Mouse (Mus musculus) left cerebral cortex, adult 18-20 months (tissue): ENCODE measurements at regions not wholly inside any gene's neighbourhood (a gene's known extent, or its start where the extent isn't known, plus 50 kb on each side); places are given as distances from the start of the nearest gene placed in this dataset.

Source experiments
- DNase-seq, 2 experiments: peaks; one replicate each; pipeline ENCODE4 v3.0.0; 2021 to 2022; ENCODE audit warnings: low spot score in 2 of 2, mixed read lengths in 1 of 2

GRCm38 (mm10) chr16:5538836-5539510, 283.2 kb upstream of the Eef2kmt start:
- DNase-seq, result no peak

- peak in 1 of 2 experiments; percentile 23 for DNase-seq
Observed at GRCm38 (mm10) chr16:5537286-5538204, 281.8 kb upstream of the Eef2kmt start.

- no peak for DNase-seq
Observed at GRCm38 (mm10) chr16:5536515-5536972, 280.8 kb upstream of the Eef2kmt start.

- no peak for DNase-seq
Observed at GRCm38 (mm10) chr16:5535414-5535813, 279.6 kb upstream of the Eef2kmt start.

GRCm38 (mm10) chr16:5534862-5535261, 279.1 kb upstream of the Eef2kmt start:
- DNase-seq, result peak; percentile 53 to 61

DNA sequence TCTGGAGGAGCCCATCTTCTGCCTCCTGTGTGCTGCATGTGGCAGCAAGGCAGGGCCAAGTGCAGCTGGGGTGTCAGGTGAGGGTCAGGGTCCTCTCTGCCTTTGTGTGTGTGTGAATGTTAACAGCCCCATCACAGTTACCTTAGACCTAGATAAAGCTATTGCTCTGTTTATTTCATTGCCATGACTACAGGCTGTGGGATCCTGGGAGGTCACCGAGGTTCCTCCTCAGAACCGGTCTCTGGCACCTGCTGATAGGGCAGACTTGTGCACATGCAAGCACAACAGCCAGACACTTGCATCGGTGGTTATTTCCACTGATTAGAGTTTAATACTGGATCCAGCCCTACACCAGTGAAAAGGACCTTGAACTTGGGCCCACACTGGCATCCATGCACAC, 278.6 kb upstream of the Eef2kmt start:
- DNase-seq, result no peak

DNA sequence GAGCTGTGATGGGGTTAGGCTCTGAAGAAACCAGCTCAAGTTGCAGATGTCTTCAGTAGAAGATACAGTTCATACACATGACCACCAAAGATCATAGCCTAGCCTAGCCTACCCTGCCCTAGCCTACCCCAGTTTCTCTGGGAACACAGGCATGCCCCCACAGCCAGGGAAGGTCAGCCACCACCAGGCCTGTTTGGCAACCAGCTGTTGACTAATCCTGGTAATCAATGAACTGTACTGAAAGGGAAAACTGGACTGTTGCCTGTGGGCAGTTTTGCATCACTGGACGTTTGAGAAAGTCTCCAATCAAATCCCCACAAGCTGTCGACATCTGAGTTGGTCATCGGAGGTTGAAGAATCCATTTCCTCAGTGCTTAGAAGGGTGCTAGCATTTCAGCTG, 276.5 kb upstream of the Eef2kmt start:
- no peak for DNase-seq

GRCm38 (mm10) chr16:5529823-5530222, 274.0 kb upstream of the Eef2kmt start:
- no peak for DNase-seq

- no peak for DNase-seq
Observed at GRCm38 (mm10) chr16:5527936-5528335, 272.2 kb upstream of the Eef2kmt start.

DNA sequence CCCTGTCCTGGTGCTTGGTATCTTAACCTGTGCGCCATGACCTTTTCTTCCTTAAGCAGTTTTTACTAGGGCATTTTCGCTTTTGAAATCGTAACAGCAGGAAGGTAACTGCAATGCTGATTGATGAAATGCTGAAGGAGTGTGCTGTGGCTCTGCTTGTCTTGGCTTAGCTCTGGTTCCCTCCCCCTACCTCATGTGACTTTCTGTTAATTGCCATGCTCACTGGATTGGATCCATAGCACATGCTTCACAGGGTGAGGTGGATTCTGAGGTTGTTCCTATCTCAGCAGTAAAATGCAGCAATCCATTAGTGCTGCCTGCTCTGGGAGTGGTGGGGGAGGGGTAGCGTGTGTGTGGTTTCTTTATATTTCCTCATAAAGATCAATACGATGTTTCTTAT, 268.6 kb upstream of the Eef2kmt start:
- no peak for DNase-seq

DNA sequence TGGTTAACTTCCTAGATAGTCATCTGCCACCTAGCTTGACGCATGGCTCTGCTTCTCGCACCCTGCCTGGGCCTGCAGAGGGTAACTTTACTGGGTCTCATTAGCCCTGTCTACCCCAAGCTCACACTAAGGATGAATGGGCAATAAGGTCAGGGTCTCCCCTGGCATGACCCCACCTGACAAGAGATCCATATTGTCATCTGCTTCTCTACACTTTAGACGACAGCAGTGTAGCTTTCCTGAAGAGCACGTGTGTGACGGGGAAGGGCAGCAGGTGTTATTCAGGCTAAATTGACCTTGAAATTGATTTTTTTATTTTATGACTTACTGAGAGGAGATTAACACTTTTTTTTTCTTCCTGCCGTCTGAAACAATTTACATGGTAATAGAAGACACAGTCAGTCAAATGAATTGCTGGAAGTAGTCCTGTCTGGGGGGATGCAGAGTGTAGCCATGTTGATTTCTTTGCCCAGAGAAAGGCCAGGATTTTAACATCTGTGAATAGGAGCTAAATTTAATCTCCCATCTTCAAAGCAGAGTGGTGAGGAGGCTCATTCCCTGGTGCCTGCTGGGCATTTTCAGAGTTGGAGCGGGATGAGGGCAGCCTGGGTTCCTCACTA, 267.7 kb upstream of the Eef2kmt start:
- DNase-seq, result no peak

DNA sequence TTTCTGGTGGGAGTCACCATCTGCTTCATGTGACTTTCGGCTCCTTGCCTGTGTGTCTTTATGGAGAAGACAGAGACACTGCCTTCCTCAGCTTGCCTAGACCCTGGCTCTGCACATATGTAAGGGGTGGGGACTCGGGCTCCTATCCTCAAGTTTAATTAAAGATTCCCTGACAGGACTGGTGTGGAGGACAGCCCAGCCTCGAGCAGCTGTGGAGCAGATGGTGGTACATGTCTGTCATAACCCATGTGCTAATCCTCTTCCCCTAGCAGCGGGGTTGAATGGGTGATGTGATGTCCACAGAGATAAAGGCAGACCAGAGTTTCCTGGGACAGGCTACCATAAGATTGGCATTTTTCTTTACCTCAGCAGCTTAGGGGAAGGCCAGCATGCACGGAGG, 262.0 kb upstream of the Eef2kmt start:
- no peak for DNase-seq

GRCm38 (mm10) chr16:5515867-5516266, 260.1 kb upstream of the Eef2kmt start:
- DNase-seq, result no peak

GRCm38 (mm10) chr16:5507261-5507660, 251.5 kb upstream of the Eef2kmt start:
- no peak for DNase-seq

GRCm38 (mm10) chr16:5501961-5502360, 246.2 kb upstream of the Eef2kmt start:
- no peak for DNase-seq

GRCm38 (mm10) chr16:5496051-5496685, 240.4 kb upstream of the Eef2kmt start:
- DNase-seq, result no peak

DNA sequence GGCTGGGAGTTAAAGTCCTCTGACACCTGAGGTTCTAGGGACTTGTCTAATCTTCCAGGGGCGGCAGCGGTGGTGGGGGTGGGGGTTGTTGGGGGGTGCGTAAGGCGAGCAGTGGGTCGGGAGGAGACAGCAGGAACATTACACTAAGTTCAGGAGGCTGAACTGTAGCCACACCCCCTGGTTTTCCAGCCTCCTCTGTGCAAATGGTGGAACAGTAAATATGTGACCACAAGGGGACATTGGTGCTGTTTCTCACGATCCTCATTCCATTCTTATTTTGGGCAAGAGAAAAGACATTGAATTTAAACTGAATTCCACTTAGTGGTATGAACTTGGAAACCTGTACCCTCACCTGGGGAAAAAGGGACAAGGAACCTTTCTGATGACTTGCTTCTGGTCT, 237.6 kb upstream of the Eef2kmt start:
- no peak for DNase-seq

DNA sequence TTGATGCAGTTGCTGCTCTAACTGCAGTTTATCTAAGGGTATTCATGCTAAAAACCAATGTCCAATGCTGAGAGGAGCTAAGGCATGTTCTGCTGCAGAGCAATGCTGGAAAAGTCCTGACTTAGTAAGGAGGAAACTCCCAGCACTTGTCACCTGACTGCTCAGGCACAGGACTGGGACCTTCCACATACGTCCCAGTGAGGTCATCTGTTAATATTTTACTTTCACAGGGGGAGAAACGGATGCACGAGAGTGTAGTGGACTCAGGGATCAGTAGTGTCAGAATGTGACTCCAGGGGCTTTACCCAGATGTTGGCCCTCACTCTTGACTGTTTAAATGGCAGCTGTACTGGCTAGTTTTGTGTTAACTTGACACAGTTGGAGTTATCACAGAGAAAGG, 231.5 kb upstream of the Eef2kmt start:
- no peak for DNase-seq

- no peak for DNase-seq
Observed at GRCm38 (mm10) chr16:5483337-5483736, 227.6 kb upstream of the Eef2kmt start.

GRCm38 (mm10) chr16:5480148-5480547, 224.4 kb upstream of the Eef2kmt start:
- peak; percentile 13 to 32 for DNase-seq

DNA sequence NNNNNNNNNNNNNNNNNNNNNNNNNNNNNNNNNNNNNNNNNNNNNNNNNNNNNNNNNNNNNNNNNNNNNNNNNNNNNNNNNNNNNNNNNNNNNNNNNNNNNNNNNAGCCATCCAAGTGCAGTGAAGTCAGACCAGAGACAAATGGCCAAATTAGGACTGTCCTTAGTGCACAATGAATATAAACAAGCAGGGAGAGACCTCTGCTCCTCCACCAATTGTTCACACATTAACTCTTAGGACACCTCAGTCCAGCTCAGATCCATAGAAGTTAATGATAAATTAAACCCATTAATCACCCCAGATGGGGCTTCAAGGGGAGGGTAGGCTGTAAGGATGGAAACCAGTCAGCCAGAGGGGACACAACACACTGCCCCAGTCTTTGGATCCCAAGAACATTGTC, 223.2 kb upstream of the Eef2kmt start:
- DNase-seq, result no peak
